ENCODE assay signal across 14 mouse cellular contexts in the genomic region with DNA sequence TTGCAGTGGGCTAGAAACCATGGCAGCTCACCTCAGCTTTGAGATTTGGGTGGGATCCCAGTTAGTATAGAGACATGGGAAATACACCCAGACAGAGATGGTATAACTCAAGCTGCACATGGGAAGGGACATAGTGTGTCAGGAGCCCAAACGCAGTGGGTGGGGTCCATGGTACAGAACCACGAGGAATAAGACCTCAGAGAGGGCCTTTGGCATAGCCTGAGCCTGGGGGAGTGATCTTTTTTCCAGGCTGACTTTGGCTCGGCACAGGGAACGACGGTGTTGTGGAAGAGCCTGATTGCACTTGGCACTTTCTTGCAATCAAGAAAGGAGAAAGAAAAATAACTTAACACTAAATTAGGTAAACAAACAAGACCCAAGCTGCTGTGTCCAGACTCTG.
"Had no signal": no experiment of that assay in that cellular context is flagged by ENCODE, and none has a peak within 500 bp of the region (broad histone marks: within the 10 kb centered on the region; RNA-seq: fewer than 3 reads in every experiment).

No protein-coding gene starts in this region.

- ATAC-seq: liver, embryonic 12.5 days had no signal

- H3K4me2 ChIP-seq: liver, embryonic 12.5 days; lung, embryonic 14.5 days; neural tube, embryonic 12.5 days had no signal

- H3K4me1 ChIP-seq: liver, embryonic 12.5 days; neural tube, embryonic 12.5 days had no signal

- H3K9ac ChIP-seq: liver, embryonic 12.5 days; lung, embryonic 14.5 days; neural tube, embryonic 12.5 days had no signal

- H3K36me3 ChIP-seq: liver, embryonic 12.5 days; midbrain, embryonic 10.5 days; neural tube, embryonic 12.5 days had no signal

- H3K27me3 ChIP-seq: neural tube, embryonic 12.5 days had no signal

- DNase-seq: kidney, adult 11 months; kidney, adult 9 months; kidney, postnatal 14 days; left cerebral cortex, postnatal 4 days; lung, embryonic 14.5 days; lung, postnatal 10 days; lung, postnatal 4 days; midbrain, embryonic 14.5 days; thymus, adult 18-20 months; thymus, postnatal 25 days had no signal

- H3K4me3 ChIP-seq: liver, embryonic 12.5 days; midbrain, embryonic 10.5 days; myocyte; neural tube, embryonic 12.5 days had no signal

- H3K27ac ChIP-seq: liver, embryonic 12.5 days; neural tube, embryonic 12.5 days had no signal
